Mouse (Mus musculus): ENCODE results near the gene Grin2d. TPM values are rescaled to one million over a fixed set of nuclear protein-coding genes. Genes with fewer than 3 reads are reported as not detected.

Gene Grin2d
- total RNA-seq, 2 experiments from 2014 or later, result 10.9 to 11.4 TPM

GRCm38 (mm10) chr7:45782271-45782670 lies 95.9 kb downstream of the Grin2d start:
- DNase-seq, result no peak

Other genes with a start within 250 kb of the Grin2d start
- gene Mamstr, start 238.4 kb downstream of the Grin2d start, total RNA-seq (2021), result 1 to 10 TPM; 2.3 to 2.8 TPM
- under 1 TPM in 1 of 2 experiments, not detected in 1; 0.18 TPM for gene Fut2, start 212.0 kb downstream of the Grin2d start, total RNA-seq (2021)
- gene Ntn5, start 194.4 kb downstream of the Grin2d start, total RNA-seq (2021), result 1 to 10 TPM; 5.5 to 6.0 TPM
- gene Sec1, start 184.0 kb downstream of the Grin2d start, total RNA-seq (2021), result 1 to 10 TPM; 2.0 to 2.7 TPM
- gene Car11, start 178.5 kb downstream of the Grin2d start, total RNA-seq (2021), result 100 to 1,000 TPM; 191 to 217 TPM
- 10 to 100 TPM; 49.8 to 51.5 TPM for gene Dbp, start 173.3 kb downstream of the Grin2d start, total RNA-seq (2021)
- gene Rpl18, start 162.9 kb downstream of the Grin2d start, total RNA-seq (2021), result 100 to 1,000 TPM; 372 to 375 TPM
- 10 to 100 TPM; 36.6 to 37.2 TPM for gene Sphk2, start 160.4 kb downstream of the Grin2d start, total RNA-seq (2021)
- under 1 TPM; 0.12 to 0.13 TPM for gene Fam83e, start 157.2 kb downstream of the Grin2d start, total RNA-seq (2021)
- gene Spaca4, start 152.6 kb downstream of the Grin2d start, total RNA-seq (2021), result not detected
- gene Lmtk3, start 94.6 kb downstream of the Grin2d start, total RNA-seq (2021), result 100 to 1,000 TPM; 285 to 298 TPM
- gene Sult2b1, start 93.7 kb downstream of the Grin2d start, total RNA-seq (2021), result 1 to 10 TPM; 6.3 to 7.0 TPM
- gene Cyth2, start 63.8 kb downstream of the Grin2d start, total RNA-seq (2021), result 100 to 1,000 TPM; 138 to 150 TPM
- 1 to 10 TPM; 1.6 to 2.4 TPM for gene Kcnj14, start 53.6 kb downstream of the Grin2d start, total RNA-seq (2021)
- 10 to 100 TPM; 19.9 to 22.6 TPM for gene Grwd1, start 47.4 kb downstream of the Grin2d start, total RNA-seq (2021)
- 10 to 100 TPM; 72.4 to 74.2 TPM for gene Kdelr1, start 5.6 kb downstream of the Grin2d start, total RNA-seq (2021)
- gene Syngr4, start 18.3 kb upstream of the Grin2d start, total RNA-seq (2021), result not detected
- gene Tmem143, start 18.6 kb upstream of the Grin2d start, total RNA-seq (2021), result 10 to 100 TPM; 20.8 to 25.9 TPM
- 1 to 10 TPM; 1.9 to 4.4 TPM for gene Emp3, start 43.0 kb upstream of the Grin2d start, total RNA-seq (2021)
- 1 to 10 TPM; 3.0 TPM for gene Ccdc114, start 45.7 kb upstream of the Grin2d start, total RNA-seq (2021)
- gene Abcc6, start 151.9 kb upstream of the Grin2d start, total RNA-seq (2021), result 1 to 10 TPM; 1.4 to 2.6 TPM
- gene Nomo1, start 155.3 kb upstream of the Grin2d start, total RNA-seq (2021), result 100 to 1,000 TPM; 102 to 104 TPM
- gene Kcnj11, start 222.4 kb upstream of the Grin2d start, total RNA-seq (2021), result 10 to 100 TPM; 35.3 to 36.9 TPM